Comparison of ENCODE assay signal across 7 mouse cellular contexts in the genomic region with DNA sequence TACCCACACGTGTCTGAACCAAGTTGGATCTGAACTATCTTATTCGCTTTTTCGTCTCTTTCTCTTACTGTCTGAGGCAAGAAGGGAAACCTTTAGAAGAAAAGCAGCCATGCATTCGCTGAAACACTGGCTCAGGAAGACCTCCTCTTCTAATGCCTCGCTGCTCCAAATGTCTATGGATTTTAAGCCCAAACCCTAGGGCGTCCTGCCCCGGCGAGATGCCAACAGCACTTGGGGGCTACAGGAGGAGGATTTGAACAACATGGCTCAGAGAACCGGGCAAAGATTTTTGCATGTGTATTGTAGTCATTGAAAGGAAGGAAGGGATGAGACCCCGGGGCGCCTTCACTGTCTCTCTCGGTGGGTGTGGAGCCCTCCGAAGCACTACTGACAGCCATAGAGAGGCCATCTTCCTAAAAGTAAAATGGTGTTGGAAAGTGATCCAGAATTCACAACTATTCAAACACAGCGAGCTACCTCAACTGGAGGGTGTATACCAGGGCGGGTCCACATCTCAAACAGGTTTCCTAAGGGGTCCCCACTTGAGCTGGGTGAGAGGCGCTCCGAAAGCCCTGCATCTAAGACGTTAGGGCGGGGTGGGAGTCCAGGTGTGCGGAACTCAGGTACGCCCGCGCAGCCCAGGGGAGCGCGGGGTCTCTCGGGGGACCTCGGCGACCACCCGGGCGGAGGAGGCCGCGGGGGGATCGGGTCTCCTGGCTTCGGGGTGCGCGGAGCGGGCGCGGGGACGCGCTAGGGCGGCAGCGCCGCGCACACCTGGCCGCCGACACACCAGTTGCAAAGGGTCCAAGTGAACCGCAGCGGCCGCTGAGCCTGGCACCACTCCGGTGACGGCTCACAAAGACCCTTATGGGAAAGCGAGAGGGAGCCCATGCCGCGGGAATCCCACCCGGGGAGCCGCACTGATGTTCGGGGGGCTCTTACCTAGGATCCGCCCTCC. TPM values are rescaled to one million over a fixed set of nuclear protein-coding genes. Genes with fewer than 3 reads are reported as not detected.
DNase-seq lines count a peak whose midpoint lies in the region; ATAC-seq and TF ChIP-seq lines count a peak whose summit lies in the region.

No protein-coding gene starts in this region.

- no peak for TF ChIP-seq CTCF in spleen, adult 2 months (IDR thresholded peaks at IDR 0.05; ENCODE audit: extremely low read depth, insufficient read depth, insufficient read length, insufficient replicate concordance)
- TF ChIP-seq CTCF in brain, embryonic 14.5 days (IDR thresholded peaks at IDR 0.05; ENCODE audit: borderline replicate concordance, extremely low read depth, insufficient read depth, insufficient read length): no peak

- DNase-seq in spleen, adult 2 months (ENCODE audit: low read depth in 1 of 2, low spot score in 2 of 2): peak in 1 of 2 experiments; percentile 12
- DNase-seq in spleen, postnatal 36 days (ENCODE audit: low spot score in 2 of 2): no peak
- DNase-seq in brain, embryonic 14.5 days (ENCODE audit: low read depth): peak; percentile 52
- DNase-seq in lung, postnatal 4 days: peak; percentile 20 to 35

- 2% methylated on average over 59 of the region's 59 CpGs for WGBS in spleen, adult 2 months
- 1% methylated on average over 59 of the region's 59 CpGs for WGBS in forebrain, embryonic 15.5 days
- WGBS in intestine, embryonic 16.5 days: 2% methylated on average over 59 of the region's 59 CpGs
- WGBS in stomach, embryonic 16.5 days: 2% methylated on average over 59 of the region's 59 CpGs

- H3K9ac ChIP-seq in forebrain, embryonic 15.5 days (replicated peaks): peak overlapping the region; percentile 76
- H3K9ac ChIP-seq in intestine, embryonic 16.5 days (ENCODE audit: low read depth, low read length): peak overlapping the region; percentile 92
- H3K9ac ChIP-seq in stomach, embryonic 16.5 days (ENCODE audit: low read length): peak overlapping the region; percentile 88

- no peak for TF ChIP-seq POLR2A in spleen, adult 2 months (IDR thresholded peaks at IDR 0.05; ENCODE audit: low read depth, low read length)
- no peak for TF ChIP-seq POLR2A in brain, embryonic 14.5 days (IDR thresholded peaks at IDR 0.05; ENCODE audit: borderline replicate concordance, extremely low read depth, insufficient read depth, insufficient read length, poor library complexity, severe bottlenecking)

- peak overlapping the region; percentile 48 for H3K27ac ChIP-seq in spleen, adult 2 months (ENCODE audit: insufficient read depth, low read length)
- no peak overlapping the region for H3K27ac ChIP-seq in forebrain, embryonic 15.5 days (replicated peaks)
- H3K27ac ChIP-seq in intestine, embryonic 16.5 days (ENCODE audit: low read length): peak overlapping the region; percentile 33
- H3K27ac ChIP-seq in stomach, embryonic 16.5 days (ENCODE audit: low read length): no peak overlapping the region

- ATAC-seq in forebrain, embryonic 15.5 days (replicated peaks): peak; percentile 27
- ATAC-seq in intestine, embryonic 16.5 days: peak; percentile 72
- peak; percentile 35 for ATAC-seq in stomach, embryonic 16.5 days (ENCODE audit: insufficient read depth, low FRiP score)

- H3K4me3 ChIP-seq in spleen, adult 2 months (ENCODE audit: extremely low read depth, insufficient read depth, insufficient read length): peak overlapping the region; percentile 86
- H3K4me3 ChIP-seq in forebrain, embryonic 15.5 days: peak overlapping the region; percentile 88
- H3K4me3 ChIP-seq in intestine, embryonic 16.5 days (ENCODE audit: low read length): peak overlapping the region; percentile 90
- peak overlapping the region; percentile 87 for H3K4me3 ChIP-seq in stomach, embryonic 16.5 days (replicated peaks; ENCODE audit: low read length)

- peak overlapping the region; percentile 92 for H3K4me2 ChIP-seq in forebrain, embryonic 15.5 days (replicated peaks)
- peak overlapping the region; percentile 95 for H3K4me2 ChIP-seq in intestine, embryonic 16.5 days (ENCODE audit: low read depth, low read length)
- peak overlapping the region; percentile 100 for H3K4me2 ChIP-seq in stomach, embryonic 16.5 days (ENCODE audit: low read depth, low read length)

- no peaks in the 10 kb centered on the region for H3K36me3 ChIP-seq in spleen, adult 2 months (ENCODE audit: control insufficient read depth, insufficient read depth, low read length)
- H3K36me3 ChIP-seq in forebrain, embryonic 15.5 days: no peaks in the 10 kb centered on the region
- no peaks in the 10 kb centered on the region for H3K36me3 ChIP-seq in intestine, embryonic 16.5 days (ENCODE audit: control insufficient read depth, insufficient read depth, low read length)
- no peaks in the 10 kb centered on the region for H3K36me3 ChIP-seq in stomach, embryonic 16.5 days (ENCODE audit: control insufficient read depth, insufficient read depth, low read length)

- H3K27me3 ChIP-seq in spleen, adult 2 months (ENCODE audit: control insufficient read depth, insufficient read depth, low read length): no peaks in the 10 kb centered on the region
- H3K27me3 ChIP-seq in forebrain, embryonic 15.5 days: 0 out of 2 replicates have a peak, but pooled peaks cover 6% of the 10 kb centered on the region
- no peaks in the 10 kb centered on the region for H3K27me3 ChIP-seq in intestine, embryonic 16.5 days (replicated peaks; ENCODE audit: control insufficient read depth, insufficient read depth, low read length)
- H3K27me3 ChIP-seq in stomach, embryonic 16.5 days (ENCODE audit: control insufficient read depth, insufficient read depth, low read length): no peaks in the 10 kb centered on the region

- H3K9me3 ChIP-seq in forebrain, embryonic 15.5 days: no peaks in the 10 kb centered on the region
- H3K9me3 ChIP-seq in intestine, embryonic 16.5 days (ENCODE audit: control insufficient read depth, low read length): no peaks in the 10 kb centered on the region
- H3K9me3 ChIP-seq in stomach, embryonic 16.5 days (replicated peaks; ENCODE audit: control insufficient read depth, low read length): no peaks in the 10 kb centered on the region

- H3K4me1 ChIP-seq in spleen, adult 2 months (ENCODE audit: control insufficient read depth, insufficient read depth, insufficient read length): peaks cover 5% of the 10 kb centered on the region; the same call in 1 of the 2 replicates
- H3K4me1 ChIP-seq in forebrain, embryonic 15.5 days: peaks cover 14% of the 10 kb centered on the region
- peaks cover 8% of the 10 kb centered on the region for H3K4me1 ChIP-seq in intestine, embryonic 16.5 days (ENCODE audit: control insufficient read depth, insufficient read depth, low read length)
- peaks cover 4% of the 10 kb centered on the region; the same call in 1 of the 2 replicates for H3K4me1 ChIP-seq in stomach, embryonic 16.5 days (ENCODE audit: control insufficient read depth, insufficient read depth, low read length)

RNA-seq across cellular contexts. Expression of a gene that starts 6.3 kb away (rescaled TPM):
- 5.1 and 5.6 TPM in 2 replicates for polyA plus RNA-seq in spleen, adult 2 months (2012; rRNA removed)
- 5.7 and 8.0 TPM in 2 replicates for polyA plus RNA-seq in brain, embryonic 14.5 days (2012; rRNA removed)
- 12.6 and 14.2 TPM in 2 replicates for polyA plus RNA-seq in forebrain, embryonic 15.5 days (2015; fragmentation: Nextera tagmentation; extraction: Ambion mirVana)
- 102 and 143 TPM in 2 replicates for polyA plus RNA-seq in intestine, embryonic 16.5 days (2015; fragmentation: Nextera tagmentation; extraction: Ambion mirVana)
- 33.4 and 37.9 TPM in 2 replicates for polyA plus RNA-seq in stomach, embryonic 16.5 days (2015; fragmentation: Nextera tagmentation; extraction: Ambion mirVana)

Comparison
In these comparisons a context has a peak if more than half of its experiments do, and no peak if none do; other contexts are left out.
1. DNase-seq: peak in brain, embryonic 14.5 days (single experiment) and lung, postnatal 4 days (2 of 2); none in spleen, postnatal 36 days (0 of 2).
2. H3K27ac ChIP-seq: peak in spleen, adult 2 months (single experiment) and intestine, embryonic 16.5 days (single experiment); none in forebrain, embryonic 15.5 days (single experiment) and stomach, embryonic 16.5 days (single experiment).
3. Peak in every context shown above with its lines, with median percentiles within 50 percentile points of each other: H3K4me3 ChIP-seq, ATAC-seq, H3K4me2 ChIP-seq and H3K9ac ChIP-seq.